Mouse (Mus musculus): ENCODE measurements at regions not wholly inside any gene's neighbourhood (a gene's known extent, or its start where the extent isn't known, plus 50 kb on each side); places are given as distances from the start of the nearest gene placed in this dataset.

GRCm38 (mm10) chr3:42153372-42153771 is 411.0 kb downstream of the D3Ertd751e start:
- no peak for DNase-seq (ENCODE audit: low spot score)
- Histone ChIP-seq H3K36me3 (ENCODE audit: control insufficient read depth, insufficient read depth, low read length) (no peaks in the 10 kb centered on the region), H3K4me1 (replicated peaks; ENCODE audit: control insufficient read depth, insufficient read depth) (no peaks in the 10 kb centered on the region), H3K27me3 (ENCODE audit: control insufficient read depth, insufficient read depth, low read length) (no peaks in the 10 kb centered on the region), H3K4me3 (ENCODE audit: low read depth, low read length) (no peak overlapping the region), H3K4me2 (replicated peaks; ENCODE audit: low read depth) (no peak overlapping the region), H3K9me3 (ENCODE audit: control insufficient read depth, low read length) (no peaks in the 10 kb centered on the region), H3K27ac (replicated peaks) (no peak overlapping the region), H3K9ac (ENCODE audit: low read length) (no peak overlapping the region)
- TF ChIP-seq EP300 (optimal IDR thresholded peaks at IDR 0.05) (no peak), CTCF (IDR thresholded peaks at IDR 0.05; ENCODE audit: low read depth) (no peak)
- ATAC-seq (ENCODE audit: low FRiP score, low TSS enrichment), result no peak
- WGBS, result 80% methylated on average over 3 of the region's 3 CpGs

DNA sequence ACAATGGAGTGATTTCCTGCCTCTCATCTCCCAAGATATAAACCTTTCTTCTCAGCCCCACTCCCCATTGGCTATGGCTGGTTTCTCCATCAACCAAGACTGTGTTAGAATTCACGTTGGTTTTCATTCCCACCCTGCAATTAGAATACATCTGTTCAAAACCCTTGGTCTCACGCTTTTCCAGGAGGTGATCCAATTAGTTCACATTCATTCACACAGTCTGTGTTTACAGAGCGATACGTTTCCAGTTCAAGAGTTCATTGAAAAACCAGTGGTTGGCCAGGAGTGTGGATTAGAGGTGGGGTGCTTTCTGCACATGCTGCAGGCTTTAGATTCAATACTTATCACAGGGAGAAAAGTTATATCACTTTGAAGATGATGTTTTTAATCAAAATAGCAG is 412.5 kb downstream of the D3Ertd751e start:
- no peak overlapping the region for H3K9ac ChIP-seq (ENCODE audit: low read length)
- H3K4me1 ChIP-seq (replicated peaks; ENCODE audit: control insufficient read depth, insufficient read depth), result no peaks in the 10 kb centered on the region
- H3K4me2 ChIP-seq (replicated peaks; ENCODE audit: low read depth), result no peak overlapping the region
- DNase-seq (ENCODE audit: low spot score), result no peak
- no peaks in the 10 kb centered on the region for H3K27me3 ChIP-seq (ENCODE audit: control insufficient read depth, insufficient read depth, low read length)
- ATAC-seq (ENCODE audit: low FRiP score, low TSS enrichment), result no peak
- no peak overlapping the region for H3K4me3 ChIP-seq (ENCODE audit: low read depth, low read length)
- WGBS, result 37% methylated on average over 4 of the region's 4 CpGs
- no peaks in the 10 kb centered on the region for H3K9me3 ChIP-seq (ENCODE audit: control insufficient read depth, low read length)
- H3K36me3 ChIP-seq (ENCODE audit: control insufficient read depth, insufficient read depth, low read length), result no peaks in the 10 kb centered on the region
- H3K27ac ChIP-seq (replicated peaks), result no peak overlapping the region
- no peak for TF ChIP-seq CTCF (IDR thresholded peaks at IDR 0.05; ENCODE audit: low read depth)
- TF ChIP-seq EP300 (optimal IDR thresholded peaks at IDR 0.05), result no peak

DNA sequence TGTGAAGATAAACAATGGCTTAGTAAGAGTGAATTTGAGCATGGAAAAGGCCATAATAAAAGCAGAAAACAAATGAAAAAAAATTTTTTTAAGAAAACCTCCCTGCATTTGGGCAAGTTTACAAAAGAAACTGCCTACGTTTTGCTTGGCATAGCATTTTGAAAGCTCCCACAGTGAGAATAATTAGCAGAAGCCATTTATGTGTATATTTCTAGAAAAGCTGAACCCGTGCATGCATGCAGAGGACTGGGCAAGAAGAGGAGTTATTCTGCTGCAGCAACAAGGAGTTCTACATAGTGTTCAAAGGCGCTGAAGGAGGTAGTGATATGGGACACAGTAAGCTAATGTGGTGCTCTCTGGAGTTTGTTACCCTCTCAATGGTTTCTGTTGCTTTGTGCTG is 421.3 kb downstream of the D3Ertd751e start:
- H3K9me3 ChIP-seq (ENCODE audit: control insufficient read depth, low read length), result no peaks in the 10 kb centered on the region
- no peaks in the 10 kb centered on the region for H3K27me3 ChIP-seq (ENCODE audit: control insufficient read depth, insufficient read depth, low read length)
- H3K4me1 ChIP-seq (replicated peaks; ENCODE audit: control insufficient read depth, insufficient read depth), result no peaks in the 10 kb centered on the region
- TF ChIP-seq CTCF (IDR thresholded peaks at IDR 0.05; ENCODE audit: low read depth) (no peak), EP300 (optimal IDR thresholded peaks at IDR 0.05) (no peak)
- H3K4me3 ChIP-seq (ENCODE audit: low read depth, low read length), result no peak overlapping the region
- H3K4me2 ChIP-seq (replicated peaks; ENCODE audit: low read depth), result no peak overlapping the region
- WGBS, result 66% methylated on average over 3 of the region's 3 CpGs
- DNase-seq (ENCODE audit: low spot score) (no peak), ATAC-seq (ENCODE audit: low FRiP score, low TSS enrichment) (no peak)
- H3K9ac ChIP-seq (ENCODE audit: low read length), result no peak overlapping the region
- H3K27ac ChIP-seq (replicated peaks), result no peak overlapping the region
- no peaks in the 10 kb centered on the region for H3K36me3 ChIP-seq (ENCODE audit: control insufficient read depth, insufficient read depth, low read length)

- 43% methylated on average over 1 of the region's 1 CpGs for WGBS
- no peak overlapping the region for H3K4me3 ChIP-seq (ENCODE audit: low read depth, low read length)
- no peaks in the 10 kb centered on the region for H3K36me3 ChIP-seq (ENCODE audit: control insufficient read depth, insufficient read depth, low read length)
- H3K27me3 ChIP-seq (ENCODE audit: control insufficient read depth, insufficient read depth, low read length), result no peaks in the 10 kb centered on the region
- DNase-seq (ENCODE audit: low spot score) (no peak), ATAC-seq (ENCODE audit: low FRiP score, low TSS enrichment) (no peak)
- H3K4me2 ChIP-seq (replicated peaks; ENCODE audit: low read depth), result no peak overlapping the region
- H3K9ac ChIP-seq (ENCODE audit: low read length), result no peak overlapping the region
- TF ChIP-seq EP300 (optimal IDR thresholded peaks at IDR 0.05) (no peak), CTCF (IDR thresholded peaks at IDR 0.05; ENCODE audit: low read depth) (no peak)
- no peak overlapping the region for H3K27ac ChIP-seq (replicated peaks)
- H3K9me3 ChIP-seq (ENCODE audit: control insufficient read depth, low read length), result no peaks in the 10 kb centered on the region
- H3K4me1 ChIP-seq (replicated peaks; ENCODE audit: control insufficient read depth, insufficient read depth), result no peaks in the 10 kb centered on the region
Observed at GRCm38 (mm10) chr3:42199206-42199605, 456.8 kb downstream of the D3Ertd751e start.

DNA sequence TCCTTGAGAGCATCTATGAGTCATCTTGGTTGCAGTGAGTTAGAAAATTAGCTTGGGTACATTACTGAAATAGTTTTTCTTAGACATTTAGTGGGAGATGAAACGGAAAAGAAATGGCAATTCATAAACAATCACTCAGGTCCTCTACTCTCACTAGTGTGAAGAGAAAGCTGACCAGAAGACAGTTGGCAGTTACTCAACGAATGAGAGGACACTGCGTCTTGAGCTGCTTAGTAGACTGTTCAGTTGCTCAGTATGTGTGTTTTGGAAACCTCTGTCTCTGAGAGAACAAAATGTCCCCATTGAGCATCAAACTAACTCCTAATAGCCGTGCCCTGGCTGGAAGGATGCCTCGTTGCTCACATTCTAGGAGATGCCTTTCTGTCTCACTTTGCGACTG is 459.0 kb downstream of the D3Ertd751e start:
- TF ChIP-seq EP300 (optimal IDR thresholded peaks at IDR 0.05) (no peak), CTCF (IDR thresholded peaks at IDR 0.05; ENCODE audit: low read depth) (no peak)
- no peak overlapping the region for H3K4me2 ChIP-seq (replicated peaks; ENCODE audit: low read depth)
- ATAC-seq (ENCODE audit: low FRiP score, low TSS enrichment), result no peak

DNA sequence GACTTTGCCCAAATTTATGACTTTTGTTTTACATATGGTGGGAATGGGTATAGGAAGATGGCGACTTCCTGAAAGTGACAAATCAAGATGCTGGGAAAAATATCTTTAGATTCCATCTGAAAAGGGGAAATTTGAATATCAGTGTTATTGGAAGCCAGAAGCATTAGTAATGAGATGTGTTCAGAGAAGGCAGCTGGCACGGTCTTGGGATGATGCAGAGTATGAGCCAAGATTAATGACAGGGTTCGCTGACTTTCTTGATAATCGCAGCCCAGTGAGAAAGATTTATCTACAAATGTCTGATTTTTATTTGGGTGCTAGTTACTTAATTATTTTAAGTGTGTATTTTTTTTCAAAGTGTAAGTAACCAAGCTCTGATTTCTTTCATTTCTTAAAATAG is 463.2 kb downstream of the D3Ertd751e start:
- no peak for DNase-seq (ENCODE audit: low spot score)
- WGBS, result 76% methylated on average over 4 of the region's 4 CpGs

More for the DNA sequence above, 459.0 kb downstream of the D3Ertd751e start:
- no peaks in the 10 kb centered on the region for H3K36me3 ChIP-seq (ENCODE audit: control insufficient read depth, insufficient read depth, low read length)
- no peak overlapping the region for H3K9ac ChIP-seq (ENCODE audit: low read length)
- H3K4me1 ChIP-seq (replicated peaks; ENCODE audit: control insufficient read depth, insufficient read depth), result no peaks in the 10 kb centered on the region
- no peak overlapping the region for H3K27ac ChIP-seq (replicated peaks)
- no peak for DNase-seq (ENCODE audit: low spot score)
- H3K27me3 ChIP-seq (ENCODE audit: control insufficient read depth, insufficient read depth, low read length), result no peaks in the 10 kb centered on the region
- no peak overlapping the region for H3K4me3 ChIP-seq (ENCODE audit: low read depth, low read length)
- 72% methylated on average over 6 of the region's 6 CpGs for WGBS
- no peaks in the 10 kb centered on the region for H3K9me3 ChIP-seq (ENCODE audit: control insufficient read depth, low read length)

More for the DNA sequence above, 463.2 kb downstream of the D3Ertd751e start:
- ATAC-seq (ENCODE audit: low FRiP score, low TSS enrichment), result no peak
- Histone ChIP-seq H3K9ac (ENCODE audit: low read length) (no peak overlapping the region), H3K9me3 (ENCODE audit: control insufficient read depth, low read length) (no peaks in the 10 kb centered on the region), H3K4me3 (ENCODE audit: low read depth, low read length) (no peak overlapping the region), H3K27ac (replicated peaks) (no peak overlapping the region), H3K27me3 (ENCODE audit: control insufficient read depth, insufficient read depth, low read length) (no peaks in the 10 kb centered on the region), H3K4me2 (replicated peaks; ENCODE audit: low read depth) (no peak overlapping the region), H3K4me1 (replicated peaks; ENCODE audit: control insufficient read depth, insufficient read depth) (no peaks in the 10 kb centered on the region), H3K36me3 (ENCODE audit: control insufficient read depth, insufficient read depth, low read length) (no peaks in the 10 kb centered on the region)
- no peak for TF ChIP-seq CTCF (IDR thresholded peaks at IDR 0.05; ENCODE audit: low read depth)
- TF ChIP-seq EP300 (optimal IDR thresholded peaks at IDR 0.05), result no peak
